Mouse (Mus musculus): ENCODE results near the gene Pon1.

GRCm38 (mm10) chr6:5193693-5194092 lies at the start of gene Pon1:
- TF ChIP-seq CTCF (IDR thresholded peaks at IDR 0.05; ENCODE audit: borderline replicate concordance, insufficient read depth, low read depth, low read length) (no peak), POLR2A (IDR thresholded peaks at IDR 0.05; ENCODE audit: borderline replicate concordance, insufficient read depth, low read length) (no peak)
